Mouse (Mus musculus) lung, adult 2 months (tissue): ENCODE measurements around the gene Nprl3.

Experiments
- CTCF ChIP-seq: fragments of 200-500 bp; IDR thresholded peaks from 2 replicates; pipeline ENCODE4 v1.5.1; 2011; ENCODE audit warnings: mild to moderate bottlenecking, low read length, control low read depth; ENCODE audit not compliant: insufficient read depth
- POLR2A ChIP-seq: fragments of 200-500 bp; IDR thresholded peaks from 2 replicates; pipeline ENCODE4 v1.6.1; 2011; ENCODE audit warnings: low read depth, mild to moderate bottlenecking, control low read depth, low read length, borderline replicate concordance; ENCODE audit errors: extremely low read depth

GRCm38 (mm10) chr11:32276347-32276746 lies 8.8 kb upstream of the Nprl3 start, which contains the start of gene Hba-x:
- TF ChIP-seq POLR2A (no peak), CTCF (no peak)
